In genomic region chr13:113864893-113865292, GRCm38 (mm10) we compare ENCODE assay signal across 9 mouse cellular contexts.
DNase-seq lines count a peak whose midpoint lies in the region; ATAC-seq lines count a peak whose summit lies in the region.
"Had no signal": no experiment of that assay in that cellular context is flagged by ENCODE, and none has a peak within 500 bp of the region (broad histone marks: within the 10 kb centered on the region; RNA-seq: fewer than 3 reads in every experiment).

No protein-coding gene starts in this region.

- peak; percentile 50; the same call in 1 of the 2 replicates for ATAC-seq in erythroid progenitor cell, adult 5-6 weeks (replicated peaks; ENCODE audit: low FRiP score, poor library complexity, severe bottlenecking)
- 0 out of 2 replicates have a peak, but pooled peaks have one; percentile 65 for ATAC-seq in hindbrain, embryonic 14.5 days (ENCODE audit: low FRiP score)
- peak; percentile 35 for ATAC-seq in midbrain, embryonic 11.5 days (ENCODE audit: low FRiP score)

- H3K4me3 ChIP-seq in hindbrain, embryonic 14.5 days (replicated peaks; ENCODE audit: low read length), result no peak overlapping the region
- no peak overlapping the region for H3K4me3 ChIP-seq in midbrain, embryonic 11.5 days (ENCODE audit: low read depth, low read length)
- H3K4me3 ChIP-seq: myocyte had no signal

- no peak overlapping the region for H3K27ac ChIP-seq in hindbrain, embryonic 14.5 days
- no peak overlapping the region for H3K27ac ChIP-seq in midbrain, embryonic 11.5 days (ENCODE audit: low read depth, low read length)

- no peaks in the 10 kb centered on the region for H3K9me3 ChIP-seq in hindbrain, embryonic 14.5 days (ENCODE audit: control insufficient read depth, low read length)
- no peaks in the 10 kb centered on the region for H3K9me3 ChIP-seq in midbrain, embryonic 11.5 days (ENCODE audit: control insufficient read depth, low read length)

- no peaks in the 10 kb centered on the region for H3K36me3 ChIP-seq in hindbrain, embryonic 14.5 days (replicated peaks; ENCODE audit: control insufficient read depth, insufficient read depth)
- H3K36me3 ChIP-seq in midbrain, embryonic 11.5 days (ENCODE audit: control insufficient read depth, insufficient read depth, low read length), result no peaks in the 10 kb centered on the region

- H3K27me3 ChIP-seq in hindbrain, embryonic 14.5 days (ENCODE audit: control insufficient read depth, insufficient read depth, low read length), result no peaks in the 10 kb centered on the region
- H3K27me3 ChIP-seq in midbrain, embryonic 11.5 days (ENCODE audit: control insufficient read depth, insufficient read depth, low read length), result no peaks in the 10 kb centered on the region

- DNase-seq in heart, adult 11 months, result peak; percentile 83
- DNase-seq in heart, postnatal 25 days (ENCODE audit: low spot score), result no peak
- peak; percentile 79 for DNase-seq in adrenal gland, postnatal 14 days
- peak; percentile 82 for DNase-seq in hindbrain, embryonic 14.5 days (ENCODE audit: low spot score)
- peak; percentile 73 to 78 for DNase-seq in left cerebral cortex, postnatal 25 days (ENCODE audit: low spot score in 2 of 2)
- DNase-seq in midbrain, embryonic 11.5 days (ENCODE audit: low spot score, missing footprints), result peak; percentile 97
- DNase-seq in spleen, postnatal 4 days (ENCODE audit: low spot score in 2 of 2), result peak; percentile 60 to 86

- H3K9ac ChIP-seq in hindbrain, embryonic 14.5 days, result no peak overlapping the region
- no peak overlapping the region for H3K9ac ChIP-seq in midbrain, embryonic 11.5 days (ENCODE audit: low read length)

- 67% methylated on average over 1 of the region's 1 CpGs for WGBS in hindbrain, embryonic 14.5 days
- 44% methylated on average over 1 of the region's 1 CpGs for WGBS in midbrain, embryonic 11.5 days

- H3K4me2 ChIP-seq in hindbrain, embryonic 14.5 days (replicated peaks), result no peak overlapping the region
- no peak overlapping the region for H3K4me2 ChIP-seq in midbrain, embryonic 11.5 days

- intact Hi-C loops in heart, postnatal 25 days (cut with DNase I), result loop anchor here (1.0 to 5.0 kb wide), 3 partner anchors 70 to 598 kb away; partner anchors contain the start of gene Arl15
- intact Hi-C loops in left cerebral cortex, postnatal 25 days (cut with DNase I), result loop anchor here (1.0 to 5.0 kb wide), 5 partner anchors 71 to 598 kb away; partner anchors contain the start of gene Arl15

- H3K4me1 ChIP-seq in hindbrain, embryonic 14.5 days (replicated peaks; ENCODE audit: control insufficient read depth, insufficient read depth, low read length), result 0 out of 2 replicates have a peak, but pooled peaks cover under 1% of the 10 kb centered on the region
- H3K4me1 ChIP-seq in midbrain, embryonic 11.5 days (ENCODE audit: control insufficient read depth, insufficient read depth, low read length), result no peaks in the 10 kb centered on the region
